Mouse (Mus musculus): Measurements from ENCODE around the gene Commd4.

DNA sequence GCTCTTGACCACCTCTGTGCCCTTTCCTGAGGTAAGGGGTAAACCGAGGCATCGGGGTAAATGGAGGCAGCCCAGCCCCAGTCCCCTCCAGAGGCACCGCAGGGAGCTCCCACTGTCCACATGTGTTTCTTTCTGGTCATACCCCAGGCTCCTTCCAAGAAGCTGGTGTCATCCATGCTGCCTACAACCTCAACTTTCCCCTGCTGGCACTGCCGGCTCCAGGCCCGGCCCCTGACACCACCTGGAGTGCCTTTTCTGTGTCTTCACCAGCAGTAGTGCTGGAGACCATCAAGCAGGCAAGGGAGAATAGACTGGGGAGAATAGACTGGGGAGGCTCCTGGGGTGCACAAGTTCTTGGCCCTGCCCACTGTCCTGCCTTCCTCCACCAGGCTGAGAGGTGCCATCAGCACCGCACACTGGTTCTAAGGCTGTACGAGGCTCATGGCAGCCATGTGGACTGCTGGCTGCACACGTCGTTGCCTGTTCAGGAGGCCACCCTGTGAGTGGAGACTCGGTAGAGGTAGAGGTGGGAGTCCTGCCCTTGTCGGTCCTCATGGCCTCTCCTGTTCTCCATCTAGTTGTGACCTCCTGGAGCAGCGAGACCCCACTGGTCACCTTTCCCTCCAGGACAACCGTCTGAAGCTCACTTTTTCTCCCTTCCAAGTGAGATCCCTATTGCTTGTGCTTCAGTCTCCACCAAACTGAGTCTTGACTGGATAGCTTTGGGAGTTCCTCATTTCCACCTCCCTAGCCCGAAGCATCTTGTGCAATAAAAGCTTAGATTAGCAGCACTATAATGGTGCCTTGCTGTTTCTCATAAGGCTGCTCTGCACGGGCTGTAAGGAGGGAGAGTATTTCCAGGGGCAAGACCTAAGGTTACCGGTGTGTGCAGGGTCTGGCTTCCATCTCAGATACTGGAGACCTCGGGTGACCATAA is 16.4 kb downstream of the Commd4 start:
- TF ChIP-seq GATA1 (IDR thresholded peaks at IDR 0.05; ENCODE audit: low read length) (no peak), TAL1 (IDR thresholded peaks at IDR 0.05; ENCODE audit: low read length) (no peak)

All from erythroblast, embryonic 14.5 days (primary cell).